Mouse (Mus musculus): ENCODE data around the gene Ttyh3. TPM values are rescaled to one million over a fixed set of nuclear protein-coding genes. Genes with fewer than 3 reads are reported as not detected.
A peak's percentile ranks its signal among the peaks of the same experiment; 100 is the strongest.

Ttyh3 gene
- polyA plus RNA-seq, 1 experiment from 2014 or later, result 35.7 TPM

GRCm38 (mm10) chr5:140652587-140652986 lies 3.8 kb upstream of the Ttyh3 start:
- Histone ChIP-seq H3K4me2 (ENCODE audit: low read length) (no peak overlapping the region), H3K9me3 (ENCODE audit: control insufficient read depth, low read length) (no peaks in the 10 kb centered on the region), H3K27ac (replicated peaks in 1 of 2; ENCODE audit: control insufficient read depth in 1 of 2, insufficient read depth in 1 of 2, low read depth in 2 of 2, low read length in 2 of 2) (peak overlapping the region; percentile 63 to 89), H3K27me3 (ENCODE audit: control insufficient read depth, insufficient read depth, low read length) (no peaks in the 10 kb centered on the region), H3K4me1 (ENCODE audit: control insufficient read depth in 2 of 2, insufficient read depth in 2 of 2, low read length in 2 of 2) (peaks cover 23 to 29% of the 10 kb centered on the region in 2 experiments), H3K4me3 (ENCODE audit: control insufficient read depth in 1 of 2, insufficient read depth in 1 of 2, low read depth in 1 of 2, low read length in 2 of 2) (no peak overlapping the region), H3K9ac (ENCODE audit: low read length) (no peak overlapping the region), H3K36me3 (ENCODE audit: control insufficient read depth, insufficient read depth, low read length) (no peaks in the 10 kb centered on the region)
- 7% methylated on average over 7 of the region's 7 CpGs for WGBS
- ATAC-seq (ENCODE audit: insufficient number of reproducible peaks, insufficient read depth, low FRiP score, low read depth), result peak; percentile 4; the same call in 1 of the 2 replicates

GRCm38 (mm10) chr5:140651231-140651630 lies 2.4 kb upstream of the Ttyh3 start:
- no peaks in the 10 kb centered on the region for H3K27me3 ChIP-seq (ENCODE audit: control insufficient read depth, insufficient read depth, low read length)
- no peak for ATAC-seq (ENCODE audit: insufficient number of reproducible peaks, insufficient read depth, low FRiP score, low read depth)
- H3K9me3 ChIP-seq (ENCODE audit: control insufficient read depth, low read length), result no peaks in the 10 kb centered on the region
- no peak overlapping the region for H3K9ac ChIP-seq (ENCODE audit: low read length)
- no peak overlapping the region for H3K4me2 ChIP-seq (ENCODE audit: low read length)
- no peak overlapping the region for H3K4me3 ChIP-seq (ENCODE audit: control insufficient read depth in 1 of 2, insufficient read depth in 1 of 2, low read depth in 1 of 2, low read length in 2 of 2)
- WGBS, result 79% methylated on average over 11 of the region's 11 CpGs
- 0 out of 2 replicates have a peak, but pooled peaks cover 6% of the 10 kb centered on the region for H3K36me3 ChIP-seq (ENCODE audit: control insufficient read depth, insufficient read depth, low read length)
- peaks cover 37 to 42% of the 10 kb centered on the region in 2 experiments for H3K4me1 ChIP-seq (ENCODE audit: control insufficient read depth in 2 of 2, insufficient read depth in 2 of 2, low read length in 2 of 2)
- H3K27ac ChIP-seq (replicated peaks in 1 of 2; ENCODE audit: control insufficient read depth in 1 of 2, insufficient read depth in 1 of 2, low read depth in 2 of 2, low read length in 2 of 2), result no peak overlapping the region

- peak overlapping the region; percentile 78 for H3K4me2 ChIP-seq (ENCODE audit: low read length)
- 70% methylated on average over 7 of the region's 7 CpGs for WGBS
- peaks cover 44 to 55% of the 10 kb centered on the region in 2 experiments for H3K4me1 ChIP-seq (ENCODE audit: control insufficient read depth in 2 of 2, insufficient read depth in 2 of 2, low read length in 2 of 2)
- no peak overlapping the region for H3K4me3 ChIP-seq (ENCODE audit: control insufficient read depth in 1 of 2, insufficient read depth in 1 of 2, low read depth in 1 of 2, low read length in 2 of 2)
- H3K36me3 ChIP-seq (ENCODE audit: control insufficient read depth, insufficient read depth, low read length), result peaks cover 10% of the 10 kb centered on the region; the same call in 1 of the 2 replicates
- no peaks in the 10 kb centered on the region for H3K9me3 ChIP-seq (ENCODE audit: control insufficient read depth, low read length)
- H3K9ac ChIP-seq (ENCODE audit: low read length), result no peak overlapping the region
- no peaks in the 10 kb centered on the region for H3K27me3 ChIP-seq (ENCODE audit: control insufficient read depth, insufficient read depth, low read length)
- no peak overlapping the region for H3K27ac ChIP-seq (replicated peaks in 1 of 2; ENCODE audit: control insufficient read depth in 1 of 2, insufficient read depth in 1 of 2, low read depth in 2 of 2, low read length in 2 of 2)
- no peak for ATAC-seq (ENCODE audit: insufficient number of reproducible peaks, insufficient read depth, low FRiP score, low read depth)
These were observed 1.1 kb upstream of the Ttyh3 start for GRCm38 (mm10) chr5:140649881-140650414.

GRCm38 (mm10) chr5:140649101-140649667 lies 353 bp upstream of the Ttyh3 start:
- Histone ChIP-seq H3K36me3 (ENCODE audit: control insufficient read depth, insufficient read depth, low read length) (peaks cover 12% of the 10 kb centered on the region), H3K4me3 (ENCODE audit: control insufficient read depth in 1 of 2, insufficient read depth in 1 of 2, low read depth in 1 of 2, low read length in 2 of 2) (peak overlapping the region; percentile 32 to 85), H3K9me3 (ENCODE audit: control insufficient read depth, low read length) (no peaks in the 10 kb centered on the region), H3K9ac (ENCODE audit: low read length) (peak overlapping the region; percentile 59), H3K4me1 (ENCODE audit: control insufficient read depth in 2 of 2, insufficient read depth in 2 of 2, low read length in 2 of 2) (peaks cover 49 to 61% of the 10 kb centered on the region in 2 experiments), H3K27ac (replicated peaks in 1 of 2; ENCODE audit: control insufficient read depth in 1 of 2, insufficient read depth in 1 of 2, low read depth in 2 of 2, low read length in 2 of 2) (peak overlapping the region; percentile 3 to 53; a peak in 3 of 4 replicates), H3K27me3 (ENCODE audit: control insufficient read depth, insufficient read depth, low read length) (no peaks in the 10 kb centered on the region), H3K4me2 (ENCODE audit: low read length) (peak overlapping the region; percentile 78)
- 3% methylated on average over 25 of the region's 26 CpGs for WGBS
- ATAC-seq (ENCODE audit: insufficient number of reproducible peaks, insufficient read depth, low FRiP score, low read depth), result peak; percentile 90

GRCm38 (mm10) chr5:140647821-140648518 lies 861 bp downstream of the Ttyh3 start:
- ATAC-seq (ENCODE audit: insufficient number of reproducible peaks, insufficient read depth, low FRiP score, low read depth), result peak; percentile 10; the same call in 1 of the 2 replicates
- H3K27ac ChIP-seq (replicated peaks in 1 of 2; ENCODE audit: control insufficient read depth in 1 of 2, insufficient read depth in 1 of 2, low read depth in 2 of 2, low read length in 2 of 2), result peak overlapping the region; percentile 83 to 85
- no peaks in the 10 kb centered on the region for H3K27me3 ChIP-seq (ENCODE audit: control insufficient read depth, insufficient read depth, low read length)
- no peaks in the 10 kb centered on the region for H3K9me3 ChIP-seq (ENCODE audit: control insufficient read depth, low read length)
- peaks cover 22% of the 10 kb centered on the region for H3K36me3 ChIP-seq (ENCODE audit: control insufficient read depth, insufficient read depth, low read length)
- WGBS, result under 1% methylated on average over 13 of the region's 13 CpGs
- peak overlapping the region; percentile 98 for H3K9ac ChIP-seq (ENCODE audit: low read length)
- H3K4me1 ChIP-seq (ENCODE audit: control insufficient read depth in 2 of 2, insufficient read depth in 2 of 2, low read length in 2 of 2), result peaks cover 45 to 55% of the 10 kb centered on the region in 2 experiments
- peak overlapping the region; percentile 85 to 86 for H3K4me3 ChIP-seq (ENCODE audit: control insufficient read depth in 1 of 2, insufficient read depth in 1 of 2, low read depth in 1 of 2, low read length in 2 of 2)
- peak overlapping the region; percentile 89 for H3K4me2 ChIP-seq (ENCODE audit: low read length)

GRCm38 (mm10) chr5:140647031-140647760 lies 1.6 kb downstream of the Ttyh3 start:
- Histone ChIP-seq H3K4me2 (ENCODE audit: low read length) (peak overlapping the region; percentile 89), H3K4me3 (ENCODE audit: control insufficient read depth in 1 of 2, insufficient read depth in 1 of 2, low read depth in 1 of 2, low read length in 2 of 2) (peak overlapping the region; percentile 85 to 86), H3K9me3 (ENCODE audit: control insufficient read depth, low read length) (no peaks in the 10 kb centered on the region), H3K9ac (ENCODE audit: low read length) (peak overlapping the region; percentile 98), H3K36me3 (ENCODE audit: control insufficient read depth, insufficient read depth, low read length) (peaks cover 22% of the 10 kb centered on the region), H3K27ac (replicated peaks in 1 of 2; ENCODE audit: control insufficient read depth in 1 of 2, insufficient read depth in 1 of 2, low read depth in 2 of 2, low read length in 2 of 2) (peak overlapping the region; percentile 83 to 85), H3K27me3 (ENCODE audit: control insufficient read depth, insufficient read depth, low read length) (no peaks in the 10 kb centered on the region), H3K4me1 (ENCODE audit: control insufficient read depth in 2 of 2, insufficient read depth in 2 of 2, low read length in 2 of 2) (peaks cover 42 to 53% of the 10 kb centered on the region in 2 experiments)
- 63% methylated on average over 13 of the region's 13 CpGs for WGBS
- no peak for ATAC-seq (ENCODE audit: insufficient number of reproducible peaks, insufficient read depth, low FRiP score, low read depth)

- H3K9me3 ChIP-seq (ENCODE audit: control insufficient read depth, low read length), result no peaks in the 10 kb centered on the region
- peak overlapping the region; percentile 98; the same call in 1 of the 2 replicates for H3K9ac ChIP-seq (ENCODE audit: low read length)
- H3K36me3 ChIP-seq (ENCODE audit: control insufficient read depth, insufficient read depth, low read length), result peaks cover 22% of the 10 kb centered on the region
- WGBS, result 90% methylated on average over 6 of the region's 6 CpGs
- H3K27ac ChIP-seq (replicated peaks in 1 of 2; ENCODE audit: control insufficient read depth in 1 of 2, insufficient read depth in 1 of 2, low read depth in 2 of 2, low read length in 2 of 2), result no peak overlapping the region
- peaks cover 49 to 59% of the 10 kb centered on the region in 2 experiments for H3K4me1 ChIP-seq (ENCODE audit: control insufficient read depth in 2 of 2, insufficient read depth in 2 of 2, low read length in 2 of 2)
- H3K4me2 ChIP-seq (ENCODE audit: low read length), result peak overlapping the region; percentile 89
- no peaks in the 10 kb centered on the region for H3K27me3 ChIP-seq (ENCODE audit: control insufficient read depth, insufficient read depth, low read length)
- no peak overlapping the region for H3K4me3 ChIP-seq (ENCODE audit: control insufficient read depth in 1 of 2, insufficient read depth in 1 of 2, low read depth in 1 of 2, low read length in 2 of 2)
- ATAC-seq (ENCODE audit: insufficient number of reproducible peaks, insufficient read depth, low FRiP score, low read depth), result no peak
These were observed 2.7 kb downstream of the Ttyh3 start for GRCm38 (mm10) chr5:140646171-140646570.

Data from heart, embryonic 14.5 days (tissue).